Mouse (Mus musculus): ENCODE data around the gene Olfr1126.

DNA sequence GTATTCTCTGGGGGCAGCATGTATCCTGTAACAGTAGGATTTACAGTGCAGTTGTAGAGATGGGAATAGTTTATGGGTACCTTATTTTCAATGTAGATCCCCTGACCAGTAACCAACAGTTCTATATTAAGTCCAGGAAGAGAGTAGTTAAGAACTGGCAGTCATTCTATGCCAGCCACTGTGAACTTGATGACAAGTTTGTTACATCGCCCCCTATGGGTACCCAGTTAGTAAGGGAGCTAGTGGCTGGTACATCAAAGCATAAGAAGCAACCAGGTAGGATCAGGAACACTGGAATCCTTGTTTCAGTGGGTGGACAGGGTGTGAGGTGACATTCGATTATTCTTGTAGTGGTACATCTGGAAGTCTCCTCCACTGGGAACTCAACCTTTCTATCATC, 28.5 kb downstream of the Olfr1126 start:
- no peak for TF ChIP-seq POLR2A (IDR thresholded peaks at IDR 0.05; ENCODE audit: extremely low read depth, insufficient read depth, low read length)
- no peak for TF ChIP-seq CTCF (IDR thresholded peaks at IDR 0.05; ENCODE audit: extremely low read depth, insufficient read depth, low read length)
